Mouse (Mus musculus) embryonic fibroblast, embryonic 13.5 days (primary cell): ENCODE data around the gene Mdga1. TPM values are rescaled to one million over a fixed set of nuclear protein-coding genes. Genes with fewer than 3 reads are reported as not detected.

Source experiments
- H3K27ac ChIP-seq: 2 replicates; pipeline ENCODE4 v1.5.1; 2012; ENCODE audit warnings: low read length, control low read depth, inconsistent platforms; ENCODE audit not compliant: insufficient read depth
- H3K4me1 ChIP-seq: 2 replicates; pipeline ENCODE4 v1.6.1; 2011; ENCODE audit warnings: low read length; ENCODE audit not compliant: control insufficient read depth, insufficient read depth
- H3K4me3 ChIP-seq: 2 replicates; pipeline ENCODE4 v1.5.1; 2011; ENCODE audit warnings: mild to moderate bottlenecking, control low read depth, low read length; ENCODE audit not compliant: insufficient read depth
- CTCF ChIP-seq: IDR thresholded peaks from 2 replicates; pipeline ENCODE4 v1.5.1; 2011; ENCODE audit warnings: mild to moderate bottlenecking, control low read depth, low read length, moderate library complexity, borderline replicate concordance; ENCODE audit not compliant: insufficient read depth
- POLR2A ChIP-seq: IDR thresholded peaks from 2 replicates; pipeline ENCODE4 v1.6.1; 2011; ENCODE audit warnings: low read depth, mild to moderate bottlenecking, control low read depth, low read length, moderate library complexity
- polyA plus RNA-seq: library from polyadenylated mRNA; stranded (reverse); fragments of >200 nt; gene quantifications from 2 replicates; pipeline ENCODE4 v1.2.4, GENCODE M21; 2011; ENCODE audit warnings: low read depth; ENCODE audit not compliant: missing spikeins, insufficient read length

Gene Mdga1
- polyA plus RNA-seq, 1 experiment, result 7.6 TPM

DNA sequence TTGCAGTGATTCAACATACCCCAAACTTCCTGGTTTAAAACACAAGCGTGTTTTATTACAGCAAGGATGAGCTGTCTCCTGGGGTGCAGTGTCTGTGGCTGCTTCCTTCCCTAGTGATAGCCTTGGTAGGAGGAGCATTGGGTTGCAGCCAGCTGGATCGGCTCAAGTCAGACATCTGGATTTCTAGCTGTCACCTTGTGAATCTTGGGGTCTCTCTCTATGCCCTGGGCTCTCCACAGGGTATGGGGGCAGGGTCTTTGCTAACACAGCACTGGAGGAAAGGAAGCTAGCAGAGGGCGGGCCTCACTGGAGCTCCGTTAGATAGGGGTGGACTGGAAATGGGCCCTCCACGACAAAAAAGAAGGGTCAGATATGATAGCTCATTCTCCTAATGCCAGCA lies 57.2 kb downstream of the Mdga1 start:
- no peak for TF ChIP-seq CTCF
- TF ChIP-seq POLR2A, result no peak
- Histone ChIP-seq H3K4me3 (no peak overlapping the region), H3K27ac (no peak overlapping the region), H3K4me1 (no peaks in the 10 kb centered on the region)

DNA sequence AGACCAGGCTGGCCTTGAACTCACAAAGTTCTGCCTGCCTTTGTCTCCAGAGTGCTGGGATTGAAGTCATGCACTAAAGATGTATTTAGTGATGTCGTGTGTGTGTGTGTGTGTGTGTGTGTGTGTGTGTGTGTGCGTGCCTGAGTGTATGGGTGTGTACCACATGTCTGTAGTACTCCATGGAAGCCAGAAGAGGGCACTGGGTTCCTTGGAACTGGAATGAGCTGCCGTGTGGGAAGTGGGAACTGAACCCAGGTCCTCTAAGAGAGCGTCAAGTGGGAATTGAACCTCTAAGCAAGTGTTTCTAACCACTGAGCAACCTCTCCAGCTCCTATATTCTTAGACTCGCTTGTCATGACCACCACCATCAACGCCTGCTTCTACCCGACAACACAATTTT lies 60.9 kb downstream of the Mdga1 start:
- Histone ChIP-seq H3K4me3 (no peak overlapping the region), H3K4me1 (no peaks in the 10 kb centered on the region), H3K27ac (no peak overlapping the region)
- no peak for TF ChIP-seq CTCF
- no peak for TF ChIP-seq POLR2A

DNA sequence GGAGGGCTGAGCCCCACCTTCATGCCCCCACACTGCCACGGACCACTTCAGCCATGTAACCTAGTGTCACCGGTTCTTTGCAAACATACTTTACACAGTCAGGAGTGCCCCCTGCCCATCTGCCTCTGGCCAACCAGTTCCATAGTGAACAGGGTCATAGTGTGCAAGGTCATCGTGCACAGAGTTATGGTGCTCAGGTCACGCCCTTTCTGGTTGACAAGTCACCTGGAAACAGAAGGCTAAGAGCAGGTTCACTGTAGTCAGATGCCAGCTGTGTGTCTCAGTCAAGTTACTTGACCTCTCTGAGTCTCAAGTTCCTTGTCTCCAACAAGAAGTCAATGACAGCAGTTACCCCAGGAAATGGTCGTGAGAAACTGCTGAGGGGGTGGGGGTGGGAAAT lies 65.2 kb downstream of the Mdga1 start:
- TF ChIP-seq POLR2A (no peak), CTCF (no peak)
- Histone ChIP-seq H3K4me3 (no peak overlapping the region), H3K27ac (no peak overlapping the region), H3K4me1 (no peaks in the 10 kb centered on the region)

DNA sequence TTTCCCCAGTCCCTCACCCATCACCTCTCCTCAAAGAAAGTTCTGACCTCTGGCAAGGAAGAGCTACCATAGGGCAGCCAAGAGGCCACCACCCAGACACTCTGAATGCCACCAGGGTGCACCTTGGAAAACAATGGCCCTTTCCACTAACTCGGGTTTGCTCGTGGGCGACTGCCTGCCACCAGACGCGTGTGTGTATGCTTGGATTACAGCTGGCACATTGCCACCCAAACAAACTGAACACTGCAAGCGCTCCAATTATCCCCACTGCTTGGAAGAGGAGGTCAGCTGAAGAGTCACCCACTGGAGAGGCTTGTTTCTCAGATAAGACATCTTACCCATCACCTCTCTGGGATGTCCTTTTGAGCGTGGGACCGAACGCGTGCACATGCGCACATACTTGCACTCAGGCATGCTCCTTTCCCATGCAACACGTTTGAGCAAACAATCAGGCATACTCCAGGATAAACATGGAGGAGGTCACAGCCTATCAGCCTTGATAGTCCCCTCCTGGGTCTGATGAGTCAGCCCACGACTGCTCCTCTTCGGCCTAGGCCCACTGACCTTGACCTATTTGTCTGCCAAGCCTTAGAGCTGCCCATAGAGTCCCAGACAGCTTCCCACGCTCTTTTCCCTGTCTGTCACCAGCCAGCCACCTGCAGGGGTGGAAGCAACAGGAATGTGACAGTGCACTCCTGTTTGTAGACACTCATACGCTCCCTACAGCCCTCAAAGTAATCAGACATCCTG lies 67.3 kb downstream of the Mdga1 start:
- TF ChIP-seq POLR2A (no peak), CTCF (no peak)
- Histone ChIP-seq H3K4me1 (no peaks in the 10 kb centered on the region), H3K4me3 (no peak overlapping the region), H3K27ac (no peak overlapping the region)

DNA sequence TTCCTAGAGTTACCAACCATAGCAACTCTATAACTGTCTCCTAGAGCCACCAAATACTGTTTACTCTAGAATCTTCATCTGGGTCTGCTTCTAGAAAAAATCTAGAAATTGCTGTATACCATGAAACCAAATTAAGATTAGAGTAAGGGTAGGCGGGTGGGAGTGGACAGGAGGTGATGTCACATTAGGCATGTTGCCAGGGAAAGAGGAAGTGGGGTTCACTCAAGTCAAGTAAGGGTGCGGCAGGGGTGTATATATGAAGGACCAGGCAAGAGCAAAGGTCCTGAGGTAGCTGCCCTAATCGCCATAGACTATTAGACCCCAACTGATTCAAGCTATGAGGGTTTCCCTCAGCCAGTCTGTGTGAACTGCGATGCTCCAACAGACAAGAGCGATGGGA lies 69.6 kb downstream of the Mdga1 start:
- Histone ChIP-seq H3K4me3 (no peak overlapping the region), H3K4me1 (no peaks in the 10 kb centered on the region), H3K27ac (no peak overlapping the region)
- TF ChIP-seq CTCF, result no peak
- TF ChIP-seq POLR2A, result no peak

DNA sequence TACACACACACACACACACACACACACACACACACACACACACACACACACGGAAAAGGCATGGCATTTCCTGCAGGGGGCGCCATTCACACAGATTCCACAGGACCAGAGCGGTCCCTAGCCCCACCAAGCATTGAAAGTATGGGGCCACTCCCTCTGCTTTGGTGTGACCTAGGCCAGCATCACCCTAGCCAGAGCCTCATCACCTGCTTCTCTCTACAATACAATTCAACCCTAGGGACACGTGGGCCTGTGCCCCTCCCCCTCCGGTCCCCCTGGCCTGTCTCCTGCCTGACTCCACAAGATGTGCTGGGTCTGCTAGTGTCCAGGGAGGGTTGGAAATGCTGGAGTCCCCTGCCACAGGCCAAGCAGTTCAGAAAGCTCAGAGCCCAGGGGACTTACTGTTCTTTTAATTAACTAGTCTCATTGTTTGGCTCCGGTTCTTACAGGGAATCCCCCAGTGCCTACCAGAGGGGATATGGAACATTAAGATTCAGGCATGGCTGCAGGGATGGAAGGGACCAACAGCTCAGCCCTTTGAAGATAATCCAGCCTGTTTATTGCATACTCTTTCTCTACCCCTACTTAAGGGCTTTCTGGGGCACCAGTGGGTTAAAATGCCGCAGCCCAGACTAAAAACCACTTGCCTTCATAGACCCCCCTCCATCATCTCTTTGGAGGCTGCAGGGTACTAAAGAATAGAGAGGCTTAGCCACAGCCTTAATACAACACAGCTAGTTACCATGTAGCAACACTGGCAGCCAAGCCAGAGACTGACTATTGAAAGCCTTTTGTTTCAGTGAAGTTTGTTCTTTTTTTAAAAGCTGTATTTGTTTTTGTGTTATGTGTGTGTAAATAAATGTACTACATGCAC lies 73.5 kb downstream of the Mdga1 start:
- Histone ChIP-seq H3K27ac (no peak overlapping the region), H3K4me3 (no peak overlapping the region), H3K4me1 (no peaks in the 10 kb centered on the region)
- TF ChIP-seq POLR2A, result no peak
- TF ChIP-seq CTCF, result no peak

DNA sequence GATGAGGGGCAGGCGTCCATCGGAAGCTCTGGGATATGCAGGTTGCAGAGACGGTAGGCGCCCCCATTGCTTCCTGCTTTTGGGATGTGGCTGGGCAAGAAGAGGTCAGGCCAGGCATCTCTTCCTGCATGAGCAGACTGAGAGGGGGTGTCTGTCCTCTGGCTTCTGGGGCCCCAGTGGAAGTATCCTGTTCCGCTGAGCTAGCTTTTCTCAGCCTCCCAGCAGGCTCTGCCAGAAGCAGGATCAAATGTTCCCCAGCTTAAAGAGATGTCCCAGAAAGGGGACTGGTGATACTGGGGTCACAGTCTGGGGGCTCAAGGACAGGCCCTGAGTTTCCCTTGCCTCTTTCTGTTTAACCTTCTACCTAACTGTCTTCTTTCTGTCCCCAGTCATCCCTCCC lies 74.3 kb downstream of the Mdga1 start:
- H3K27ac ChIP-seq, result no peak overlapping the region
- TF ChIP-seq CTCF, result no peak
- no peak for TF ChIP-seq POLR2A
- peaks cover 2% of the 10 kb centered on the region; the same call in 1 of the 2 replicates for H3K4me1 ChIP-seq
- H3K4me3 ChIP-seq, result no peak overlapping the region

DNA sequence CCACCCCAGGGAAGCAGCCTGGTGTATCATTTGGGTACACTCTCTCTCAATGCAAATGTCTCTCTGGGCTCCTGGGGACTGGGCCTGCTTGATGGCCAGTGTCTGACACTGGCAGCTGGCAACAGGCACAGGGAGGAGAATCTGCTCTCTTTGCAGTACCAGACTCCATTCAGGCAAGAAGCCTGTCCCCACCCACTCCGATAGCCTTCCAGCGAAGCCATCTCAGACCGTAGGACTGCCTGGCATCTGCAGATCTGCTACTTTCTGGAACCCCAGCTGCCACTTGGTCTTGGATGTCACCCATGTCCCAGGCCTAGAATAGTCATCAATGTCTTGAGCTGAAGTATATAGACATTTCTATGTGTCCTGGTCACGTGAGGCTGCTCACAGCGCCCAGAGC lies 74.9 kb downstream of the Mdga1 start:
- no peak for TF ChIP-seq POLR2A
- TF ChIP-seq CTCF, result no peak
- Histone ChIP-seq H3K27ac (no peak overlapping the region), H3K4me3 (no peak overlapping the region), H3K4me1 (peaks cover 8% of the 10 kb centered on the region; the same call in 1 of the 2 replicates)

DNA sequence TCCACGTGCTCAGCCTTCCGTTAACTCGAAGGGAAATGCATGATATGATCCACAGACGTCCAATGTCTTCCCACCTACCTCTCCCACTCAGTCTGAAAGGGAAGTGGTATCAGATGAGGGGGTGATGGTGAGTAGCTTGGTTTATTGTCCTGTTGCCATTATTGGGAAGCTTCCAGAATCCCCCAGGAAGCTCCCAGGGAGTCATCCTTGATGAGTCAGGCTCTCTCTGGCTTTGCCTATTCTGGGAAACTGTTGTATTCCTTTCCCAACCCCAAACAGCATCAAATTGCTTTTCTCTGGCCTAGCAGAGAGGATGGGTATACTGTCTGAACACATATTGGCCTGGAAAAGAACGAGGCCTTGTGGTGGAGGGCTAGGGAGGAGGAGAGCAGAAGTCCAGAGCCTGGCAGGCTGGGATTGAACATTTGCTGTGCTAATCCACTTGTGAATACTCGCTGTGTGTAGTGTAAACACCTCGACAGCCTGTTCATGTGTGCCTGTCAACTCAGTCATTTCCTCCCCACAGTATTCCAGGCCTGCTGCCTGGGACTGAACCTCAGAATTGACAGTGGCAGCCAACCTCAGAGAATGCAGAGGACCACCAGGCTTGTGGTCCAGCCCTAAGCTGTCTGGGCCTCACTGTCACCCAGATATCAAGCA lies 79.3 kb downstream of the Mdga1 start:
- Histone ChIP-seq H3K4me1 (peaks cover 8% of the 10 kb centered on the region; the same call in 1 of the 2 replicates), H3K4me3 (no peak overlapping the region), H3K27ac (no peak overlapping the region)
- no peak for TF ChIP-seq POLR2A
- TF ChIP-seq CTCF, result no peak
